Mouse (Mus musculus) forebrain, embryonic 14.5 days (tissue): Measurements from ENCODE around the gene Shisa5. TPM values are rescaled to one million over a fixed set of nuclear protein-coding genes. Genes with fewer than 3 reads are reported as not detected.

ENCODE experiments used
- ATAC-seq: fragments of 200-750 bp; cut with Nextera tagmentation; 2 replicates; pipeline ENCODE4 v1.8.0; 2017; ENCODE audit warnings: mild to moderate bottlenecking, moderate library complexity
- DNase-seq: peaks from one replicate; pipeline ENCODE4 v3.0.0-alpha.2; 2015; ENCODE audit warnings: low spot score
- H3K27ac ChIP-seq: fragments of 300-500 bp; sonication (generic); 2 replicates; pipeline ENCODE4 v1.5.1; 2014; ENCODE audit warnings: low read depth, mild to moderate bottlenecking, control low read depth, low read length, moderate library complexity
- H3K27me3 ChIP-seq: fragments of 300-500 bp; sonication (generic); replicated peaks from 2 replicates; pipeline ENCODE4 v1.6.1; 2014; ENCODE audit warnings: low read length, control low read depth, mixed read lengths; ENCODE audit not compliant: control insufficient read depth, insufficient read depth
- H3K36me3 ChIP-seq: fragments of 300-500 bp; sonication (generic); 2 replicates; pipeline ENCODE4 v1.6.1; 2014; ENCODE audit warnings: low read length, control low read depth; ENCODE audit not compliant: control insufficient read depth, insufficient read depth
- H3K4me1 ChIP-seq: fragments of 300-500 bp; sonication (generic); 2 replicates; pipeline ENCODE4 v1.6.1; 2014; ENCODE audit warnings: antibody characterized with exemption, low read length, control low read depth; ENCODE audit not compliant: control insufficient read depth, insufficient read depth
- H3K4me2 ChIP-seq: fragments of 300-500 bp; sonication (generic); 2 replicates; pipeline ENCODE4 v1.6.1; 2014; ENCODE audit warnings: mild to moderate bottlenecking, control low read depth, low read length
- H3K4me3 ChIP-seq: fragments of 300-500 bp; sonication (generic); 2 replicates; pipeline ENCODE4 v1.5.1; 2014; ENCODE audit warnings: low read depth, low read length, control low read depth
- H3K9ac ChIP-seq: fragments of 300-500 bp; sonication (generic); 2 replicates; pipeline ENCODE4 v1.6.1; 2014; ENCODE audit warnings: mild to moderate bottlenecking, low read length, control low read depth, moderate library complexity
- H3K9me3 ChIP-seq: fragments of 300-500 bp; sonication (generic); replicated peaks from 2 replicates; pipeline ENCODE4 v1.6.1; 2016; ENCODE audit warnings: low read length, control low read depth, mixed read lengths; ENCODE audit not compliant: control insufficient read depth
- WGBS: fragments of 180-500 bp; shearing (Covaris S2); extraction: QIAGEN DNeasy Blood & Tissue Kit; methylation state at CpG from one replicate; pipeline ENCODE4 v1.1.7; 2014; 5-methylcytosine and 5-hydroxymethylcytosine counted together
- polyA plus RNA-seq: library from polyadenylated mRNA; unstranded; fragments of >200 nt; fragmentation: Nextera tagmentation; extraction: Ambion mirVana; gene quantifications from 2 replicates; pipeline ENCODE4 v1.2.1, GENCODE M21; 2014

The Shisa5 gene
- polyA plus RNA-seq, 1 experiment from 2014 or later = 40.8 TPM

- Histone ChIP-seq H3K27ac (no peak overlapping the region), H3K4me3 (no peak overlapping the region), H3K27me3 (no peaks in the 10 kb centered on the region), H3K36me3 (0 out of 2 replicates have a peak, but pooled peaks cover 4% of the 10 kb centered on the region), H3K9ac (no peak overlapping the region), H3K4me2 (no peak overlapping the region), H3K4me1 (no peaks in the 10 kb centered on the region), H3K9me3 (no peaks in the 10 kb centered on the region)
- whole genome bisulfite sequencing = 81% methylated on average over 8 of the region's 8 CpGs
- DNase-seq (no peak), ATAC-seq (no peak)
Measured at GRCm38 (mm10) chr9:109015397-109015796, 23.0 kb upstream of the Shisa5 start.

GRCm38 (mm10) chr9:109016973-109017604 lies 21.3 kb upstream of the Shisa5 start:
- Histone ChIP-seq H3K27me3 (no peaks in the 10 kb centered on the region), H3K27ac (no peak overlapping the region), H3K9me3 (no peaks in the 10 kb centered on the region), H3K36me3 (no peaks in the 10 kb centered on the region), H3K9ac (no peak overlapping the region), H3K4me2 (no peak overlapping the region), H3K4me1 (no peaks in the 10 kb centered on the region), H3K4me3 (no peak overlapping the region)
- DNase-seq = no peak
- 78% methylated on average over 11 of the region's 11 CpGs for WGBS
- ATAC-seq = no peak

GRCm38 (mm10) chr9:109021428-109021827 lies 16.9 kb upstream of the Shisa5 start:
- Histone ChIP-seq H3K27ac (no peak overlapping the region), H3K9me3 (no peaks in the 10 kb centered on the region), H3K4me1 (no peaks in the 10 kb centered on the region), H3K4me3 (no peak overlapping the region), H3K27me3 (no peaks in the 10 kb centered on the region), H3K36me3 (peaks cover 12% of the 10 kb centered on the region; the same call in 1 of the 2 replicates), H3K4me2 (no peak overlapping the region), H3K9ac (no peak overlapping the region)
- WGBS = 89% methylated on average over 4 of the region's 4 CpGs
- no peak for DNase-seq
- no peak for ATAC-seq

GRCm38 (mm10) chr9:109022866-109023685 lies 15.3 kb upstream of the Shisa5 start:
- 92% methylated on average over 17 of the region's 17 CpGs for WGBS
- ATAC-seq (no peak), DNase-seq (no peak)
- Histone ChIP-seq H3K4me3 (no peak overlapping the region), H3K27me3 (no peaks in the 10 kb centered on the region), H3K4me2 (no peak overlapping the region), H3K9me3 (no peaks in the 10 kb centered on the region), H3K4me1 (no peaks in the 10 kb centered on the region), H3K27ac (no peak overlapping the region), H3K9ac (no peak overlapping the region), H3K36me3 (peaks cover 16% of the 10 kb centered on the region; the same call in 1 of the 2 replicates)

- no peak overlapping the region for H3K4me3 ChIP-seq
- no peak overlapping the region for H3K4me2 ChIP-seq
- DNase-seq (no peak), ATAC-seq (no peak)
- 84% methylated on average over 8 of the region's 8 CpGs for WGBS
- H3K9me3 ChIP-seq = no peaks in the 10 kb centered on the region
- H3K27me3 ChIP-seq = no peaks in the 10 kb centered on the region
- H3K36me3 ChIP-seq = peaks cover 16% of the 10 kb centered on the region; the same call in 1 of the 2 replicates
- H3K27ac ChIP-seq = no peak overlapping the region
- H3K4me1 ChIP-seq = no peaks in the 10 kb centered on the region
- no peak overlapping the region for H3K9ac ChIP-seq
Measured at GRCm38 (mm10) chr9:109027521-109027920, 10.8 kb upstream of the Shisa5 start.

- H3K9me3 ChIP-seq = no peaks in the 10 kb centered on the region
- H3K4me1 ChIP-seq = no peaks in the 10 kb centered on the region
- no peak overlapping the region for H3K9ac ChIP-seq
- no peak overlapping the region for H3K4me3 ChIP-seq
- H3K27me3 ChIP-seq = no peaks in the 10 kb centered on the region
- DNase-seq (no peak), ATAC-seq (no peak)
- no peak overlapping the region for H3K4me2 ChIP-seq
- WGBS = 86% methylated on average over 3 of the region's 3 CpGs
- no peak overlapping the region for H3K27ac ChIP-seq
- 0 out of 2 replicates have a peak, but pooled peaks cover 10% of the 10 kb centered on the region for H3K36me3 ChIP-seq
Measured at GRCm38 (mm10) chr9:109028421-109028820, 9.9 kb upstream of the Shisa5 start.

GRCm38 (mm10) chr9:109028919-109029318 lies 9.4 kb upstream of the Shisa5 start:
- DNase-seq = no peak
- Histone ChIP-seq H3K27ac (no peak overlapping the region), H3K9me3 (no peaks in the 10 kb centered on the region), H3K4me1 (no peaks in the 10 kb centered on the region), H3K4me2 (no peak overlapping the region), H3K4me3 (no peak overlapping the region), H3K27me3 (no peaks in the 10 kb centered on the region), H3K36me3 (0 out of 2 replicates have a peak, but pooled peaks cover 9% of the 10 kb centered on the region), H3K9ac (no peak overlapping the region)
- ATAC-seq = no peak
- WGBS = 82% methylated on average over 5 of the region's 5 CpGs

GRCm38 (mm10) chr9:109030312-109030711 lies 8.1 kb upstream of the Shisa5 start:
- DNase-seq = no peak
- H3K4me1 ChIP-seq = no peaks in the 10 kb centered on the region
- no peak overlapping the region for H3K4me3 ChIP-seq
- WGBS = 75% methylated on average over 3 of the region's 3 CpGs
- H3K27ac ChIP-seq = no peak overlapping the region
- H3K27me3 ChIP-seq = no peaks in the 10 kb centered on the region
- no peak for ATAC-seq
- H3K9ac ChIP-seq = no peak overlapping the region
- H3K36me3 ChIP-seq = 0 out of 2 replicates have a peak, but pooled peaks cover 9% of the 10 kb centered on the region
- H3K9me3 ChIP-seq = no peaks in the 10 kb centered on the region
- H3K4me2 ChIP-seq = no peak overlapping the region

GRCm38 (mm10) chr9:109031001-109031400 lies 7.4 kb upstream of the Shisa5 start:
- no peaks in the 10 kb centered on the region for H3K27me3 ChIP-seq
- ATAC-seq = no peak
- DNase-seq = no peak
- H3K4me2 ChIP-seq = no peak overlapping the region
- WGBS = 90% methylated on average over 7 of the region's 7 CpGs
- H3K36me3 ChIP-seq = 0 out of 2 replicates have a peak, but pooled peaks cover 4% of the 10 kb centered on the region
- no peaks in the 10 kb centered on the region for H3K9me3 ChIP-seq
- no peaks in the 10 kb centered on the region for H3K4me1 ChIP-seq
- H3K9ac ChIP-seq = no peak overlapping the region
- H3K4me3 ChIP-seq = no peak overlapping the region
- no peak overlapping the region for H3K27ac ChIP-seq
